Mouse (Mus musculus): ENCODE measurements at regions not wholly inside any gene's neighbourhood (a gene's known extent, or its start where the extent isn't known, plus 50 kb on each side); places are given as distances from the start of the nearest gene placed in this dataset.

DNA sequence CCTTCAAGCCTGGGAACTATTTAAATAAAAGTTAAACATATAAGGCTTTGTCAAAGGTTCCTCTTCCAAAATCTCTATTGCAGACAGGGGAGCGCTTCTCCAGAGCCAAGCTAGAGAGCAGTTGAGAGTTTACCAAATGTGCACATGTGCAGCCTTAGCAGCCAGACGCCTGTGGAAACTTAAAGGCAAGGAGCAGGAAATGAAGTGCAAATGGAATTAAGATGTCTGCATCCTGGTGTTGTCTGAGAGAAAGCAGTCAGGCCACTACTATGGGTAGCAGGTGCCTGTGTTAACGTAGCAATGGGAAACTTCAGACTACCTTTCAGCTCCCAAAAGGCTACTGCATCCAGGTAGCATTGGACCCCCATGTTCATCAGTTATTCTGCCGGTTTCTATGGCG lies 282.4 kb upstream of the Hnrnpa3 start:
- Histone ChIP-seq H3K27me3 (ENCODE audit: control insufficient read depth, insufficient read depth, low read length, poor library complexity, severe bottlenecking) (no peaks in the 10 kb centered on the region; the same call in 1 of the 2 replicates), H3K36me3 (ENCODE audit: control insufficient read depth, insufficient read depth, low read length, poor library complexity, severe bottlenecking) (no peaks in the 10 kb centered on the region)
- DNase-seq (ENCODE audit: low read depth, low spot score): no peak

DNA sequence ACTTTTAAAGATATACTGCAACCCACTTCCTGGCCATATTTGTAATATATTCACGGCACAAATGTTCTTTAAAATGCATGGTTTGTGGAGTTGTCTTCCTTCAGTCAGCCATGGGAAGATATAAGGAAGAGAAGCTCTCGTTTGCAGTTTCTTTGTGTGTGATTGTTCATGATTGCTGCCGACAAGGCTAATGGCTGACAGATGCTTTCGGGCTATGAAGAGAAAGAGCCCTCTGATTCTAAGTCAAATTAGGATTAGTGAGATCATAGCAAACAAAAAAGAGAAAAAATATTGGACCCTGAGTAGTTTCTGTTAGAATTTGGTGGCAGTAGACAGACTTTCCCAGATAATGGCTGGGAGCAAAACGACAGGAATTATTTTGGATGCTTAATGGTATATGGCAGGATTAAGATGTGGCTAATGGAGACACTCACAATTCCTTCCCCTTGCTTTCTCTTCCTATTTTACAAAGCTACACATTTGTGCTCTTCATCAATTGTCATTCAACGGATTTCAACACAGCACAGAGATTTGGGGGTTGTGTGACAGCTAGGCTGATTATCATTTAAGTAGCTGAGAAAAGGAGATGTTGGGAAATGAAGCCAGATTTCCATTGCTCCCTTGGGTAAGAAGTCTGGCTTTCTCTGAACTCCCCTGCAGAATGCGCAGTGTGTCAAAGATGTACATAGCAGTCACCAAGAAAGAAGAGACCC lies 273.4 kb upstream of the Hnrnpa3 start:
- DNase-seq (ENCODE audit: low read depth, low spot score): no peak
- Histone ChIP-seq H3K36me3 (ENCODE audit: control insufficient read depth, insufficient read depth, low read length, poor library complexity, severe bottlenecking) (no peaks in the 10 kb centered on the region), H3K27me3 (ENCODE audit: control insufficient read depth, insufficient read depth, low read length, poor library complexity, severe bottlenecking) (no peaks in the 10 kb centered on the region)

DNA sequence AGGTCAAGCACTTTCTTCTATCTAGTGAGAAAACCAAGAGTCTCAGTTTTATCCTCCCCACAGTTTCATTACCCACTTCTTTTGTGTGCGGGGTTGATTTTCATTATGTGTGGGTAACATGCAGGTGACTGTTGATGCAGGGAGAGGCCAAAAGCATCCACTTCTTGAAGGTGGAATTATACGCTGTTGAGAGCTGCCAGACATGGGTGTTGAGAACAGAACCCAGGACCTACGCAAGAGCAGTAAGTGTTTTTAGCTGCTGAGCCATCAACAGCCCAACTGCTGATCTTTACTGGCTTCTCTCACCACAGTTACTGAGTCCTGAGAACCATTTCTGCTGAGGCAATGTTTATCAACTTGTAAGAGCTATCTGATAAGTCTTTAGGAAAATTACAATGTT lies 272.4 kb upstream of the Hnrnpa3 start:
- no peaks in the 10 kb centered on the region for H3K27me3 ChIP-seq (ENCODE audit: control insufficient read depth, insufficient read depth, low read length, poor library complexity, severe bottlenecking)
- DNase-seq (ENCODE audit: low read depth, low spot score): no peak
- no peaks in the 10 kb centered on the region for H3K36me3 ChIP-seq (ENCODE audit: control insufficient read depth, insufficient read depth, low read length, poor library complexity, severe bottlenecking)

DNA sequence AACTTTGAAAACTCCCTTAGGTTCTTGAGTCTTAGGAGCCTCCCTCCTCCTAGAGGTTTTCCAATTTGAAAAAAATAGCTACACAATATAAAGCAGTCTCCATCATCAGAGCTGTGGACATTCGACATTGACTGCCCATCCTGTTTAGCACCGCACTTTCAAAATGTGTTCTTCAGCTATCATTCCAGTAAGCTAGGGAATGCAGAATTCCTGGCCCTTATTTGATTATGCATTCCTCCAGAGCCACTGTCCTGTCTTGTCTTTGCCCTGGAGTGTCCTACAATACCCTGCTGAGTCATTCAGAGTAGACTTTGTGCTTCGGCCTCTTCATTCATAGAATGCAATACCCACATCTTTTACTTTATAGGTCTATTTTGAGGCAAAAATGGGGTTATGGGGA lies 267.0 kb upstream of the Hnrnpa3 start:
- no peaks in the 10 kb centered on the region for H3K27me3 ChIP-seq (ENCODE audit: control insufficient read depth, insufficient read depth, low read length, poor library complexity, severe bottlenecking)
- H3K36me3 ChIP-seq (ENCODE audit: control insufficient read depth, insufficient read depth, low read length, poor library complexity, severe bottlenecking): no peaks in the 10 kb centered on the region
- DNase-seq (ENCODE audit: low read depth, low spot score): no peak

DNA sequence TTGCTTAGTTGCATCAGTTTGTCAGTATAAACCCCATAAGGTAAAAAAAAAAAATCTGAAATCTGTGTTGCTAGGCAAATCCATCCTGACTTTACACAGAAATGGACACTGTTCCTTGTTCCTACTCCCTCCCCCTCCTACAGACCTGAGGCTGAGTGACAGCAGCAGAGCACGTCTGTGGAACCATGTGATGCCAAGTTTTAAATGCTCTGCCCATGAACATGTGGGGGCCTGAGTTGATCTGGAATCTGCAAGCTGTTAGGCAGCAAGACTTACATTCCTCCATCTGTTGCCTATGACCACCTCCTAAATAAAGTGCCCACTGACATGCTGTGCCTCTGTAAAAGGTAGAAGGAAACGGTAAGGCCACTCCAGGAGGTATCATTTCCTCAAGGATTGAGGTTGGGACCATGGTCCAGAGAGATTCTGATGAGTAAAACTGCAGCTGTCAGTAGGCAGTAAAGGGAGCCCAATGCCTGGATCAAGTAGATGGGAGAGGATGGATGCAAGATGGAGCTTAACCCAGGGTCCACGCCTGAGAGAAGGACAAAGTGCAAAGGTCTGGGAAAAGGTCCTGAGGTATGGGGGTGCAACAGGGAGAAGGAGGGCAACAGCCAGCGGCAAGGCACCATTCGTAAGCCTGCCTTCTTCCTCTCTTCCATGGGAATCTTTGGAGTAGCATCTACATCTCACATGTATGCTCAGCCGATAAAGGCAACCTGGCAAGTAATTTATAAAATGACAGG lies 264.0 kb upstream of the Hnrnpa3 start:
- no peak for DNase-seq (ENCODE audit: low read depth, low spot score)
- no peaks in the 10 kb centered on the region for H3K36me3 ChIP-seq (ENCODE audit: control insufficient read depth, insufficient read depth, low read length, poor library complexity, severe bottlenecking)
- no peaks in the 10 kb centered on the region for H3K27me3 ChIP-seq (ENCODE audit: control insufficient read depth, insufficient read depth, low read length, poor library complexity, severe bottlenecking)

DNA sequence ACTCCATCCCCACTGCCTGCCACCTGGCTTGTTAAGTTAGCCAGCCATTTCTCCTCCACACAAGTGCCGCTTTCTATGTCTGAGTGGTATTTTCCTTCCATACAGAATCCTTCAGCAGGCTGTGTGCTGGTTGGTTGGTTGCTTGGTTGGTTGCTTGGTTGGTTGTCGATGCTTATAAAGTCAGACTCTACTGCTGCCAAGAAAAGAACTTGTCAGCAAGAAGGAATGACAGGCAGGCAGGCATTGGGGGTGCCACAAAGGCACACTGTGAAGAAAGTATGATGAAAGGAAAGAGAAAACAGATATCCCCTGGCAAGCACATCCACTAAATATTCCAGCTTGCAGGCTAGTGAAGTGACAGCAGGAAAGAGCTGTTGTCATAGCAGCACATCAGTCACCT lies 263.0 kb upstream of the Hnrnpa3 start:
- Histone ChIP-seq H3K27me3 (ENCODE audit: control insufficient read depth, insufficient read depth, low read length, poor library complexity, severe bottlenecking) (no peaks in the 10 kb centered on the region), H3K36me3 (ENCODE audit: control insufficient read depth, insufficient read depth, low read length, poor library complexity, severe bottlenecking) (no peaks in the 10 kb centered on the region)
- no peak for DNase-seq (ENCODE audit: low read depth, low spot score)

DNA sequence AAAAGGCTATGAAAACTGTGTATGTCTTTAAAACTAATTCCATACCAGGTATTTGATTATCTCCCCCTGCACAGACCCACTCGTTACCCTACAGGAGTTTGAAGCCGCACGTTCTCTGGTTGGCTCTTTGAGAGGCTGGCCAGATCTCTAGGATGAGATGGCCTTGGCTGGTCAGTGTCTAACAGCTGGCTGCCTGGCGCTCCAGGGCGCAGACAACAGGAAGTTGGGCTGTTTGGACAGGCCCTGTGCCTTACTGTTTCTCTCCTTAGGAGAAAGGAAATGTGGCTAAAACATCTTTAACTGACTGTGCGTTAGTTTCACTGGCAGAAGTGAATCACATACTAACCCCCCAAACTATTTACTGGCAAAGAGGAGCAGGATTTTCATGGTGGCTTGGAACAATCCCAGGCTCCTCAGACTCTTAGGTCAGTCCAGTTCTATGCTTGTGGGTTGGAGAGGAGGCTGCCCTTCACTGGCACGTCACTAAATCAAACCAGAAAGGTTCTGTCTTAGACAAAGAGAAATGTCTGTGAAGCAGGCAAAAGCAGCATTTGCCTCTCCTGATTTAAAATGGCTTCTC lies 258.7 kb upstream of the Hnrnpa3 start:
- no peaks in the 10 kb centered on the region for H3K27me3 ChIP-seq (ENCODE audit: control insufficient read depth, insufficient read depth, low read length, poor library complexity, severe bottlenecking)
- DNase-seq (ENCODE audit: low read depth, low spot score): no peak
- no peaks in the 10 kb centered on the region for H3K36me3 ChIP-seq (ENCODE audit: control insufficient read depth, insufficient read depth, low read length, poor library complexity, severe bottlenecking)

DNA sequence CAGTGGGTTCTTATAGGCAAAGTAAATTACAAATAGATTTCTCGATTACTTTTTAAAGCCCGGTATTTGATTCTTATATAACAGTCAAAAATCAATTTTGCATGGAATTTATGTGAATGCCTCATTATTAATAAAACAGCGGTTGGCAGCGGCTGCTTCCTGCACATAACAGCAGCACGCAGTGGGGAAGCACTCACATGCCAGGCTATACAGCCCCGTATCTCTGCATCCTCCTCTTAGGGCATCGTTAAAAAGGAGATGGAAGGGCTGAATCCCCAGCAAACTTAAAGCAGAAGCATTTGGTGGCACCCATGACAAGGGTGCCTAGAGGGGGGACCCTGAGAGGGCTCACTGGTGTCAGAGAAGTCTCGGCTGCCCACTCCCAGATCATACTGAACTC lies 255.3 kb upstream of the Hnrnpa3 start:
- no peaks in the 10 kb centered on the region for H3K36me3 ChIP-seq (ENCODE audit: control insufficient read depth, insufficient read depth, low read length, poor library complexity, severe bottlenecking)
- H3K27me3 ChIP-seq (ENCODE audit: control insufficient read depth, insufficient read depth, low read length, poor library complexity, severe bottlenecking): no peaks in the 10 kb centered on the region
- DNase-seq (ENCODE audit: low read depth, low spot score): no peak

DNA sequence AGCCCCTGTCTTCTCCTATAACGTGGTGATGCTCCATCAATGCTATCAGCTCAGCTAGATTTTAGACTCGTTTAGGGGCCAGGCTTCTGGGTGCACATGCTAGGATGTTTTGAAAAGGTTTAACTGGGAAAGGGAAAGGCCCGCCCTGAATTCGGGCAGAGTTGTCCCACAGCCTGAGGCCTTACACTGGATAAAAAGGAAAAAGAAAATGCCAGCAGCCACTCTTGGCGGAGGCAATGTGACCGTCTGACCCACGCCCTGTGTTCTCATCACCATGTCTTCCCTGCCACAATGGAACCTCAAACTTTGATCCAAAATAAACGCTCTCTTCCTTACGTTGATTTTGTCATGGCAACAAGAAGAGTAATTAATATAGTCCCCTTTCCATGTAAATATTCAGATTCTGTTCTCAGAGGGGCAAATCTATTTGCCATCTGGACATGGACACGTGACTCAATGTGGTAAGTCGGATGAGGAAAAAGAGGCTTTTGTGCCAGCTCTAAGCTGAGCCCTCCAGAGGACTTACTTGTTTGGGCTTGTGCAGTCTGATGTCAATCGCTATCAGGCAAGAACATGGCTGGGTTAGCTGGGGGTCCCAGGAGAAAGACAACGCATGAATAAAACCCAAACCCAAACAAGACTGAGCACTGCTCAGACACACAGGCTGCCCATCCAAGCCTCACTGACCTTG lies 253.4 kb upstream of the Hnrnpa3 start:
- H3K27me3 ChIP-seq (ENCODE audit: control insufficient read depth, insufficient read depth, low read length, poor library complexity, severe bottlenecking): no peaks in the 10 kb centered on the region
- DNase-seq (ENCODE audit: low read depth, low spot score): no peak
- H3K36me3 ChIP-seq (ENCODE audit: control insufficient read depth, insufficient read depth, low read length, poor library complexity, severe bottlenecking): no peaks in the 10 kb centered on the region

DNA sequence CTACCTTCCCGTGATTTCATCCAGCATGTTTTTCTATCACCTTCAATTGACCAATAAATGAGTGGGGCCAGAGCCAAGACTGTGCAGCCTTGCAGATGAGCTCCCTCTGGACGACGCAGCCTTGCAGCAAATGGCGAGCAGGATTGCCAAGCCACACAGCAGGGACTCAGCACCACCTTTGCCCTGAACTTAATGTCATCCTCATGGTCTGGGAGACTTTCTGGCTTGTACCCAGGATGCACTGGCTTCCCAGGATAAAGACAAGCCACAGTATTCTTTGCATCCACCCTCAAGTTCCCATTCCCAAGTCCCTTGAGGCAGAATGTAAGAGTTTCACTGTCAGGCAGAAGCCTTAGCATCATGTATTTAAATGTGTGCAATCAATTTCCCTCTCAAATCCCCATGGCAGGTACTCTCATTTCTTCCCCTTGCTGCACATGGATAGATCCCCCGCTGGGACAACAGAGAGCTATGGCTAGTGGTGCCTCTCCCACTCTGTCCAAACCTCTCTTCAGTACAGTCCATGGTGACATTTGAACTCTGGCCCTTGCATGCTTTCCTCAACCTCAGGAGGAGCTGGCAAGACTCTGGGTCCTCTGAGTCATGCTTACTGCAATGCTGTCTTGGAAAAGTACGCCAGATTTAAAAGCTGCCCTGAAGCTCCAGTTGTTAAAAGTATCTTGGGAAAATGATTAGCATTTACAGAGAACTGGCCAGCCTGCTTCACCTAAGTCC lies 252.2 kb upstream of the Hnrnpa3 start:
- DNase-seq (ENCODE audit: low read depth, low spot score): no peak
- Histone ChIP-seq H3K36me3 (ENCODE audit: control insufficient read depth, insufficient read depth, low read length, poor library complexity, severe bottlenecking) (no peaks in the 10 kb centered on the region), H3K27me3 (ENCODE audit: control insufficient read depth, insufficient read depth, low read length, poor library complexity, severe bottlenecking) (no peaks in the 10 kb centered on the region)

DNA sequence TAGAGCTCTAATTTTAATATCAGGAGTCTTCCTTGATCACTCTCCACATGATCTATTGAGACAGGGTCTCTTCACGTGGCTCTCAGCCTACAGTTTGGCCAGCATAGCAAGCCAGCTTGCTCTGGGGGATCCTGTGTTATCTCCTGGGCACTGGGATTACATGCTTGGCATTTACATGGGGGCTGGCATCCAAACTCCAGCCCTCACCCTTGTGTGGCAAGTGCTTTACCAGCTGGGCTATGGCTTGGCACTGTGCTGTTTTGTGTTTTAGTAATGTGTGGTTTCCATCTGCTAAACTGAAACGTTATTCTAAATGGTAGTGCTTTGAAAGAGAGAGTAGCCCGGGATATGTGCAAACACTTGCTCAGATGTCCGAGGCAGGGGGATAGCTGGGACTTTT lies 251.5 kb upstream of the Hnrnpa3 start:
- no peak for DNase-seq (ENCODE audit: low read depth, low spot score)
- no peaks in the 10 kb centered on the region for H3K36me3 ChIP-seq (ENCODE audit: control insufficient read depth, insufficient read depth, low read length, poor library complexity, severe bottlenecking)
- H3K27me3 ChIP-seq (ENCODE audit: control insufficient read depth, insufficient read depth, low read length, poor library complexity, severe bottlenecking): no peaks in the 10 kb centered on the region

DNA sequence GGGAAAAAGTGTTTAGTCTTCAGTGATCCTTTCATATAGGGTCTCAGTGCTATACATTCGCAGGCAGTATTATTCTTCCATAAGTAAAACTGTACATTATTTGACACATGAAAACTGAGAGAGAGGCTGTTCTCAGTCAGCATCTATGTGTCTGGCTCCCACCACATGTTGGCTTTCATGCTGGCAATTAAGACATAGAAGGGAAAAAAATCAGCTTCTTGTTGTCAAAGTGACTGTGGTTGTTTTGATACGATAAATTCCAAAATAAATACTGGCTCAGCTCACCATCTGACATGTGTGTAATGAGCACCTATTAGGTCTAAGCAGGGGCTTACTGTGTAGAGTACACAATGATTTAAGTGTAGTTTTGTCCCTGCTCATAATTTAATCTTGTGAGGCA lies 251.0 kb upstream of the Hnrnpa3 start:
- no peaks in the 10 kb centered on the region for H3K36me3 ChIP-seq (ENCODE audit: control insufficient read depth, insufficient read depth, low read length, poor library complexity, severe bottlenecking)
- no peak for DNase-seq (ENCODE audit: low read depth, low spot score)
- no peaks in the 10 kb centered on the region for H3K27me3 ChIP-seq (ENCODE audit: control insufficient read depth, insufficient read depth, low read length, poor library complexity, severe bottlenecking)

DNA sequence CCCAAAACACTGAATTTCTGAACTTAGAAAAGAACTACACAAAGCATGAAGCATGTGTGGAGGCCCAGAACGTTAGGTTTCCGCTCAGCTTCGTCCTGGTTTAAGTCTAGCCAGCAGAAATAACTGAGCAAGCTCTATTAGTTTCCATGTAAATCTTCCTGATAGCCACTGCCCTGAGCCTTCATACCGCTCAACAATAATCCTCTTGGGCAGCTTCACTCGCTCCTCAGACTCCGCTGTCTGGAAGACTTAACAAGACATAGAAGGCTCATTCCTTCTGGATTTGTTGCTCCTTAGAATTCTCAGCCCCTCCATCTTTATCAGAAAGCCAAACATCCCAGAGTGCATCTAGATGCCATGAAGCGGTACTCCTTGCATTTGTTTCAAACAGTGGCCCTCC lies 249.3 kb upstream of the Hnrnpa3 start:
- Histone ChIP-seq H3K27me3 (ENCODE audit: control insufficient read depth, insufficient read depth, low read length, poor library complexity, severe bottlenecking) (no peaks in the 10 kb centered on the region), H3K36me3 (ENCODE audit: control insufficient read depth, insufficient read depth, low read length, poor library complexity, severe bottlenecking) (no peaks in the 10 kb centered on the region)
- DNase-seq (ENCODE audit: low read depth, low spot score): no peak

DNA sequence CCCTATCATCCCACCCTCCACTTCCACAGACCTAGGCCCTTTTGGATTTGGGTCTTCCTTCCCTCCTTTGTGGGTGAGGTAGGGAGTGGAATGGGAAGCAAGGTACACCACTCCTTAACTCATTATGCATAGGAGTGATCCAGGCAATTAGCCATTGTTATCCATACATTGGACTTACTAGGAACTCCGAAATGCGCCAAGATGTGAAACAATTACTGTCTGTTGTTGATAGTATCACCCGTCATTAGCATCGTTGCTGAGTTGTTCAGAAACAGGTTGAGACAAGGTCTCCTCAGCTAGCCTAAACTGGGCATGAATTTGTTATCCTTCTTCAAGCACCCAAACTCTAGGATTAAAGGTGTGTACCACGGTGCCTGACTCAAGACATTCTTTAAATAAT lies 246.3 kb upstream of the Hnrnpa3 start:
- no peaks in the 10 kb centered on the region for H3K36me3 ChIP-seq (ENCODE audit: control insufficient read depth, insufficient read depth, low read length, poor library complexity, severe bottlenecking)
- no peaks in the 10 kb centered on the region for H3K27me3 ChIP-seq (ENCODE audit: control insufficient read depth, insufficient read depth, low read length, poor library complexity, severe bottlenecking)
- DNase-seq (ENCODE audit: low read depth, low spot score): no peak

All from splenic B cell, adult 2 months (primary cell).